Mouse (Mus musculus): Measurements from ENCODE around the gene Ntn1. TPM values are rescaled to one million over a fixed set of nuclear protein-coding genes. Genes with fewer than 3 reads are reported as not detected.

Ntn1 gene
- polyA plus RNA-seq, 1 experiment: not detected

DNA sequence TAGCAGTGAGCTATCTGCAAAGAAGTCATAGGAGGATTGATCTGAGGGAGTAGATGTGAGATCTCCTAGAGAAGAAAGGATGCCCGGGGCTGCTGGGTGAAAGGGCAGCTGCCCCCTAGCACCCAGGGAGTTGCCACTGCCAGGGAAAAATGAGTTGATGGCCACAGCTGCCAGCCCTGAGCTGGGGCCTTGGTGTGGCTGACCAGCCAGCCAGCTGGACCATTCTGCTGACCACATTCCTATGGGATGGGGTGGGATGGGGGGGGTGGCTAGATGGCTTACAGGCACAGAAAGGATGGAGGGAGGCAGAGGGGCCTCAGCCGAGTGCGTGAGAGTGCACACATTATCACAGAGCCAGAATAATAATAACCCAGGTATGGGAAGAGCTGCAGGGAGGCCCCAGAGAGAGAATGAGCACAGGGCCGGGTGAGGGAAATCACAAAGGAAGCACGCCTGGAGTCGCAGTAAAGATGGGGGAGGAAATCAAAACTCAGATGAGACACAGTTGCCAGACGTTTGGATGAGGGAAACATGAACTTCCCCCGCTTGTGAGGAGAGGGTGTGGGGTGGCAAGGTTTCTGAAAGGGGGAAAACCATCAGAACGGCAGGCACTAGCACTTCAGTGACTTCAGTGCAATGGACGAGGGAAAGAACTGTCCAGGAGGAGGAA, 91.6 kb downstream of the Ntn1 start:
- Histone ChIP-seq H3K27me3 (ENCODE audit: control insufficient read depth) (no peaks in the 10 kb centered on the region), H3K4me3 (replicated peaks) (no peak overlapping the region), H3K9me3 (ENCODE audit: control insufficient read depth, low read length) (no peaks in the 10 kb centered on the region), H3K4me1 (ENCODE audit: control insufficient read depth) (no peaks in the 10 kb centered on the region), H3K36me3 (ENCODE audit: control insufficient read depth) (no peaks in the 10 kb centered on the region)
- TF ChIP-seq TAL1 (IDR thresholded peaks at IDR 0.05; ENCODE audit: low read length) (no peak), GATA1 (IDR thresholded peaks at IDR 0.05; ENCODE audit: low read length) (no peak)

DNA sequence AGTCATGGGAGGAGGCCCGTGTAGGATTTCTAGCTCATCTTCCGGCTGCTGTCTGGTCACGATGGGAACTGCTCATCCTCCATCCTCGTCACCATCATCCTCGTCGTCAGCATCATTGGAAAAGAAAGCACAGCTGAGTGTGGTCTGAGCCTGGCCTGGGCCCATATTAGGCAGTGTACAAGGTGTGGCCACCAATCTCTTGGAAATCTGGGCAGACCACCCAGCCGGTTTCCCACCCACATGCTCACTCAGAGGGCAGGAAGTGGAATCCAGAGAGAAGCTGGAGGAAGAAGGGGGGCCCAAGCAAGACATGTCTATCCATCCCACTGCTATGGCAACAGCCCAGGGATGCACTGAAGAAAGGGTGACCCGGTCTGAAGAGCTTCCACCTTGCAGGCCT, 94.6 kb downstream of the Ntn1 start:
- no peak for TF ChIP-seq TAL1 (IDR thresholded peaks at IDR 0.05; ENCODE audit: low read length)
- TF ChIP-seq GATA1 (IDR thresholded peaks at IDR 0.05; ENCODE audit: low read length): no peak
- Histone ChIP-seq H3K4me3 (replicated peaks) (no peak overlapping the region), H3K27me3 (ENCODE audit: control insufficient read depth) (no peaks in the 10 kb centered on the region), H3K9me3 (ENCODE audit: control insufficient read depth, low read length) (no peaks in the 10 kb centered on the region), H3K36me3 (ENCODE audit: control insufficient read depth) (no peaks in the 10 kb centered on the region), H3K4me1 (ENCODE audit: control insufficient read depth) (no peaks in the 10 kb centered on the region)

DNA sequence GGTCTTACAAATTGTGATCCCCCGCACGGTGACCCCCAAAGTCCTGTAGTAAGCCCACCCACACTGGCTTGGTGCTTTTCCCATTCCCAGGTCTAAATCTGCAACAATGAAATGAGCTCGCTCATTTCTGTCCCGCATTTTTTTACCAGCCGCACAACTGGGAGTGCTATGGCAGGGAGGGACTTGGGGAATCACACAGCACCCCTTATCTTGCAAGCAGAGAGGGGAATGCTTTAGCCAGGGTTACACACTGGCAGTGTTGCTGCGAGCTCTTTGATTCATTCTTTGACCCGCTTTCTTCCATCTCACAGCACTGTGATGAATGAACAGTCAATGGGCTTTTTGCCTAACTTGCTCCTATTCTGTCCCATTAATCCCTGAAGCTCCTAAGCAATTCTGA, 98.3 kb downstream of the Ntn1 start:
- H3K27me3 ChIP-seq (ENCODE audit: control insufficient read depth): no peaks in the 10 kb centered on the region
- H3K9me3 ChIP-seq (ENCODE audit: control insufficient read depth, low read length): no peaks in the 10 kb centered on the region
- no peaks in the 10 kb centered on the region for H3K4me1 ChIP-seq (ENCODE audit: control insufficient read depth)
- no peak overlapping the region for H3K4me3 ChIP-seq (replicated peaks)
- TF ChIP-seq TAL1 (IDR thresholded peaks at IDR 0.05; ENCODE audit: low read length): no peak
- H3K36me3 ChIP-seq (ENCODE audit: control insufficient read depth): no peaks in the 10 kb centered on the region

DNA sequence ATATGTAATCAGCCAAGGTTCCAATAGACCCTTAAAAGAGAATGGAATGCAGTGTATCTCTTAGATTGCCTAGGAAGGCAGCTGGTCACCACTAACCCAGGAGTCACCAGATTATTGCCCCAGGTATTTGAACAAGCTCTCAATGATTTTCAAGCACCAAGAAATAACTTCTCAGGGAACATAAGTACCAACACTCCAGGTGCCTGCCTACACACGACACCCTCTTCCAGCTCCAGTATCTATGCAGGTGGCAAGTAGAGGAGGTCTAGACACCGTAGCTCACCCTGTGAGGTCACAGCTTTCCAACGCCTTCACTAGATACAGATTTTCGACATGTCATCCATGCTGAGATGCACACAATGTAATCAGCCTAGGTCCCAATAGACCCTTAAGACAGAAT, 99.0 kb downstream of the Ntn1 start:
- Histone ChIP-seq H3K36me3 (ENCODE audit: control insufficient read depth) (no peaks in the 10 kb centered on the region), H3K27me3 (ENCODE audit: control insufficient read depth) (no peaks in the 10 kb centered on the region), H3K9me3 (ENCODE audit: control insufficient read depth, low read length) (no peaks in the 10 kb centered on the region), H3K4me1 (ENCODE audit: control insufficient read depth) (no peaks in the 10 kb centered on the region), H3K4me3 (replicated peaks) (no peak overlapping the region)
- no peak for TF ChIP-seq TAL1 (IDR thresholded peaks at IDR 0.05; ENCODE audit: low read length)
- TF ChIP-seq GATA1 (IDR thresholded peaks at IDR 0.05; ENCODE audit: low read length): no peak

DNA sequence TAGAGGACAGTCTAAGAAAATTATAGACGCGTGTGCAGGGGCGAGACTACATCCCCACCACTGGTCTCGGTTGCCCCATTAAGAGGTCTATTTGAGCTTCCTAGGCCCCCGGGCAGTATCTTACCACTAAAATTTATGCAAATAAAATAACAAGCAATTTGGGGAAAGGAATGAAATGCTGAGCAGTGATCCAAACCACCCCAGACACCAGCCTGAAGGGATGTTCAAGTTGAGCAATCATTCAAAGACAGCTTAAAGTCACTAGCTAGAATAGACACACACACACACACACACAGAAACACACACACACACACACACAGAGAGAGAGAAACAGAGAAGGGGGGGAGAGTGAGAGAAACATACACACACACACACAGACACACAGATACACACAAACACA, 105.1 kb downstream of the Ntn1 start:
- Histone ChIP-seq H3K36me3 (ENCODE audit: control insufficient read depth) (no peaks in the 10 kb centered on the region), H3K4me3 (replicated peaks) (no peak overlapping the region), H3K27me3 (ENCODE audit: control insufficient read depth) (no peaks in the 10 kb centered on the region), H3K9me3 (ENCODE audit: control insufficient read depth, low read length) (no peaks in the 10 kb centered on the region), H3K4me1 (ENCODE audit: control insufficient read depth) (no peaks in the 10 kb centered on the region)
- no peak for TF ChIP-seq GATA1 (IDR thresholded peaks at IDR 0.05; ENCODE audit: low read length)
- no peak for TF ChIP-seq TAL1 (IDR thresholded peaks at IDR 0.05; ENCODE audit: low read length)

DNA sequence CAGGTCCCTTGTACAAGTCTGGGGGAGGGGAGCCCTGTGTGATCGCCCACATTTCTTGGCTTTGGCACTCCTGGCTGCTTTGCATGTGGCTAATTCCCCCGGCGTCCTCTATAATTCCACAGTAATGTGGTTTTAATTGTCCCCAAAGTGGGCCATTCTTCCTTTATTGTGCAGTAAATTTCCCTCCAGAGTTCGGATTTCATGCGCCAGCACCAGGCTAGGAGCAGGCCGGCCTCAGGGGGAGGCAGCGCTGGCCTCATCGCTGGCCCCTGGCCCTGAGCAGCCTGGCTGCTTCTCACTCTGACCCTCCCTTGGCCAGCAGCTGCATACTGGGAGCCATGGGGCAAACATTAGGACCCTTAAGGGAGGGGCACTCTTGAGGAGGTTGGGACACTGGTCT, 110.0 kb downstream of the Ntn1 start:
- TF ChIP-seq TAL1 (IDR thresholded peaks at IDR 0.05; ENCODE audit: low read length) (no peak), GATA1 (IDR thresholded peaks at IDR 0.05; ENCODE audit: low read length) (no peak)
- Histone ChIP-seq H3K9me3 (ENCODE audit: control insufficient read depth, low read length) (no peaks in the 10 kb centered on the region), H3K4me3 (replicated peaks) (no peak overlapping the region), H3K36me3 (ENCODE audit: control insufficient read depth) (no peaks in the 10 kb centered on the region), H3K27me3 (ENCODE audit: control insufficient read depth) (no peaks in the 10 kb centered on the region; the same call in 1 of the 2 replicates), H3K4me1 (ENCODE audit: control insufficient read depth) (no peaks in the 10 kb centered on the region)

DNA sequence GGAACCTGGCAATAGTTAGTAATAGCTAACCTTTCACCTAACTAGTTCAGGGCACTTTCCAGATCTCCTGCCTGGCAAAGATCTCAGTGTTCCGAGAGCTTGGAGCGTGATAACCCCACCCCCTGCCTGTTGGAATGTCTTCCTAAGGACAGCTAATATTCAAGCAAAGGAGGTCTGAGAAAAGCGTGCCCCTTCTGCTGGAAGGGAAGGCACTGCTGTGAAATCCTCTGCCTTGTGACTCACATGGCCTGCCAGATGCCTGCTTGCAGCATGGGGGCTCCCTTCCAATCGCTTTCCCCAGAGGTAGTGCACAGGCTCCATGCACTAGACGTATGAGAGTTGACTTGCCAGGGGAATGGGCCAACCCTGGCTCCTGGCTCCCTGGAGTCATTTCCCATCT, 113.3 kb downstream of the Ntn1 start:
- TF ChIP-seq TAL1 (IDR thresholded peaks at IDR 0.05; ENCODE audit: low read length) (no peak), GATA1 (IDR thresholded peaks at IDR 0.05; ENCODE audit: low read length) (no peak)
- Histone ChIP-seq H3K4me3 (replicated peaks) (no peak overlapping the region), H3K36me3 (ENCODE audit: control insufficient read depth) (no peaks in the 10 kb centered on the region), H3K9me3 (ENCODE audit: control insufficient read depth, low read length) (no peaks in the 10 kb centered on the region), H3K27me3 (ENCODE audit: control insufficient read depth) (no peaks in the 10 kb centered on the region; the same call in 1 of the 2 replicates), H3K4me1 (ENCODE audit: control insufficient read depth) (no peaks in the 10 kb centered on the region)

DNA sequence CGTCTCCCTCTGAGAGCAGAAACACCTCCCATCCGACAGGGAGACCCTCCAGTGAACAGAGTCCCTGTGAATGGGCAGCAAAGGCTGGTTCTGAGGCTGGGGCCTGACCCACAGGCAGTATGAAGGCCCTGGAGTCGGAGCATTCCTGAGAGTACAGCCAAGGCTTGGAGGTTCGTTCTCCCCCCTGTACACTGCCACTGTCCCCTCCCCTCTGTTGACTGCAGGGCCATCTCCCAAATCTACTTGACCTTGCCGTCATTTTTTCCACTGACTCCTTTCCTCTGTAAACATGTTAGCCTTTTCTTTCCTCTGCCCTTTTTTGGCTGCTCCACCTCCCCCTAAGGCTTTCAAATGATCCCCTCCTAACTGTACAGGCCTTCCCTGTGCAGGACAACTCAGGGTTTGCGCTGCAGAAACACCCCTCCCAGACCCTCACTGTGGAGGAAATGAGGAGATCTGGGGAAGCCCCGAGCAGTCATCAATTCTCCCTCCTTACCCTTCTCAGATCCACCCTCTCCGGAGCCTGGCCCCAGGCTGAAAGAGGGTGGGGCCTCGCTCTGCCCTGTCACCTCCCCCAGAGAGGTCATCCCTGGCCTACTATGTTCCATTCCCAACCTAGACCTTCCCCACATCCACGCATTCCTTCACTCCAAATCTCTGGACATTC, 114.3 kb downstream of the Ntn1 start:
- no peaks in the 10 kb centered on the region for H3K9me3 ChIP-seq (ENCODE audit: control insufficient read depth, low read length)
- no peak overlapping the region for H3K4me3 ChIP-seq (replicated peaks)
- H3K36me3 ChIP-seq (ENCODE audit: control insufficient read depth): no peaks in the 10 kb centered on the region
- no peaks in the 10 kb centered on the region for H3K4me1 ChIP-seq (ENCODE audit: control insufficient read depth)
- TF ChIP-seq GATA1 (IDR thresholded peaks at IDR 0.05; ENCODE audit: low read length) (no peak), TAL1 (IDR thresholded peaks at IDR 0.05; ENCODE audit: low read length) (no peak)
- H3K27me3 ChIP-seq (ENCODE audit: control insufficient read depth): no peaks in the 10 kb centered on the region; the same call in 1 of the 2 replicates

DNA sequence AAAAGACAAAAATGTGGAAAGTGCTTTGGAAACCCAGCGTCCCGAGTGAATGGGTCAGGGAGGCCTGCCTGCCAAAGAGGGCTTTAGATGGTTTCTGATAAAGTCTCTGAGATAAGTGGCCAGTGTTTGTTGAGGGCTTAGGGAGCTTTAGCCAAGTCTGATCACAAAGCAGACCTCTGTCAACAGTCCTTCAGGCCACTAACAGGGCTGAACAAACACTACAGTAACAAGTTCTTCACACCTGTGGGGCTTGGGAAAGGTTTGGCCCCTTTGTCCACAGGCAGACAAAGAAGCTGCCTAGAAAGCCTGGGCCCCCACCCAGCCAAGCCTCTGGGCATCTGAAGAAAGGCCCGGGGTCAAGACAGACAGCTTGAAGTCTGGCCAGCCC, 114.9 kb downstream of the Ntn1 start:
- Histone ChIP-seq H3K4me1 (ENCODE audit: control insufficient read depth) (no peaks in the 10 kb centered on the region), H3K4me3 (replicated peaks) (no peak overlapping the region), H3K27me3 (ENCODE audit: control insufficient read depth) (no peaks in the 10 kb centered on the region; the same call in 1 of the 2 replicates), H3K36me3 (ENCODE audit: control insufficient read depth) (no peaks in the 10 kb centered on the region), H3K9me3 (ENCODE audit: control insufficient read depth, low read length) (no peaks in the 10 kb centered on the region)
- TF ChIP-seq TAL1 (IDR thresholded peaks at IDR 0.05; ENCODE audit: low read length) (no peak), GATA1 (IDR thresholded peaks at IDR 0.05; ENCODE audit: low read length) (no peak)
